Mouse (Mus musculus) erythroblast, embryonic 14.5 days (primary cell): ENCODE results near the gene Banf2. TPM values are rescaled to one million over a fixed set of nuclear protein-coding genes. Genes with fewer than 3 reads are reported as not detected.

Experiments
- H3K27me3 ChIP-seq: 2 replicates; pipeline ENCODE4 v1.6.1; 2012; ENCODE audit warnings: inconsistent platforms; ENCODE audit not compliant: control insufficient read depth
- H3K36me3 ChIP-seq: 2 replicates; pipeline ENCODE4 v1.6.1; 2012; ENCODE audit warnings: mild to moderate bottlenecking, inconsistent platforms; ENCODE audit not compliant: control insufficient read depth
- H3K4me1 ChIP-seq: 2 replicates; pipeline ENCODE4 v1.6.1; 2012; ENCODE audit warnings: inconsistent platforms; ENCODE audit not compliant: control insufficient read depth
- H3K4me3 ChIP-seq: replicated peaks from 2 replicates; pipeline ENCODE3; 2012; ENCODE audit warnings: moderate library complexity, mild to moderate bottlenecking, inconsistent platforms
- H3K9me3 ChIP-seq: 2 replicates; pipeline ENCODE4 v1.6.1; 2012; ENCODE audit warnings: low read length, inconsistent platforms, mixed read lengths; ENCODE audit not compliant: control insufficient read depth
- GATA1 ChIP-seq: IDR thresholded peaks from 2 replicates; pipeline ENCODE4 v1.6.1; 2012; ENCODE audit warnings: low read length, inconsistent platforms, mixed read lengths
- TAL1 ChIP-seq: IDR thresholded peaks from 3 replicates; pipeline ENCODE4 v1.6.1; 2012; ENCODE audit warnings: low read length, inconsistent platforms, mixed read lengths
- polyA plus RNA-seq: library from polyadenylated mRNA; stranded (reverse); fragments of >175 nt; gene quantifications from 2 replicates; pipeline ENCODE4 v1.2.3, GENCODE M21; 2012

Banf2 gene
- not detected in 2 replicates for polyA plus RNA-seq

DNA sequence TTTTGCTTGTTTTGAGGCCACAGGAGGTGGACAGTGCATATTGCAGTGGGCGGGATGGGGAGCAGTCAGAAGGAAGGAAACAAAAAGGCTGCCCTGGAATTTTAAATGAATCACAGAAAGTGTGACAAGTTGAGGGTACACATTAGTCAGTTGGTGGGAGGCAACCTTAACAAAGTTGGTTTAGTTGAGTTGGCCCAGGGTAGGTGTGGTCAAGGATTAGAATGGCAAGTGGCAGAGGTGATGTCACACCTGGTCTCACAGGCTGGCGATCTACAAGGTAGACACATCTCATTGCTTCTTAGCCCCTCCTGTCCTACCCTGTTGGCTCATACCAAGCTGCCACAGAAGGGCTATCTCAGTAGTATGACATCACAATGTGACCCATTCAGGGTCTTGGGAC is at the start of gene Banf2:
TSS of gene Banf2 (plus strand) at position 396 of the 400 bp plus-strand sequence.
- Histone ChIP-seq H3K36me3 (no peaks in the 10 kb centered on the region), H3K9me3 (no peaks in the 10 kb centered on the region), H3K27me3 (no peaks in the 10 kb centered on the region), H3K4me3 (no peak within 1 kb of the TSS), H3K4me1 (no peaks in the 10 kb centered on the region)
- TF ChIP-seq TAL1 = no peak
- TF ChIP-seq GATA1 = no peak

DNA sequence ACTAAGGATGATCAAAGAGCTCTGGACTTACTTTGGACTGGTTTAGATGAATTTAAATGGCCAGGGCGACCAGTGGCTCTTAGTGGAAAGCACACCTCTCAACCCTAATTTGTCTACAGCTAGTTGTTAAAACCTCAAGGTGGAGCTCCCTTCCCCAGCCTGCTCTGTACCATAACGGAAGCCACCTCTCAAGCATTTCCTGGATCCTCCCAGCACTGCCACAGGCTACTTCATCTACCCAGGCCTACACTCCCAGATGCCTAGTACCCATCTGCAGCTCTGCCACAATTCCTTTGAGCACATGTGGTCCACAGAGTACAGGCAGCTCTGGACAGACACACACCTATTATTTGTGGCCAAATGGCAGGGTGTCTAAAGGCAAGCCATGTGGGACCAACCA is 49.4 kb upstream of the Banf2 start:
- no peak for TF ChIP-seq GATA1
- TF ChIP-seq TAL1 = no peak
- H3K4me3 ChIP-seq = no peak overlapping the region
- H3K36me3 ChIP-seq = peaks cover 55% of the 10 kb centered on the region
- H3K9me3 ChIP-seq = no peaks in the 10 kb centered on the region
- H3K27me3 ChIP-seq = no peaks in the 10 kb centered on the region
- peaks cover 33% of the 10 kb centered on the region for H3K4me1 ChIP-seq

GRCm38 (mm10) chr2:143987485-143987884 is 45.4 kb upstream of the Banf2 start:
- H3K4me1 ChIP-seq = peaks cover 10% of the 10 kb centered on the region
- H3K36me3 ChIP-seq = peaks cover 38% of the 10 kb centered on the region
- no peaks in the 10 kb centered on the region for H3K9me3 ChIP-seq
- no peaks in the 10 kb centered on the region for H3K27me3 ChIP-seq
- no peak overlapping the region for H3K4me3 ChIP-seq
- no peak for TF ChIP-seq TAL1
- TF ChIP-seq GATA1 = no peak

DNA sequence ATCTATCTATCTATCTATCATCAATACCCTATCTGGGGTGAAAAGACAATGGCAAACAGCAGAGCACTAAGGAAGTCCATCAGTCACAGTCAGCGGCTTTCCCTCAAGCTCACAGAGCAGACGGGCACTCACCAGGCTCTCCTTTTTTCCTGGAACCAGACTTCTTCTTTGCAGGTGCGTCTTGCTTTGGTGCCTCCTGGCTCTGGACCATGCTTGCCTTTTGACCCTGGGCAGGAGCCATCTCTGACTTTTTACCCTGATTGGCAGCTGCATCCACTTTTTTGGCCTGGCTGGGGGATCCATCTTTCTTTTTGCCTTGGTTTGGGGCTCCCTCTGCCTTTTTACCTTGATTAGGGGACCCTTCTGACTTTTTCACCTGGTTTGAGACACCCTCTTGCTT is 44.8 kb upstream of the Banf2 start:
- Histone ChIP-seq H3K27me3 (no peaks in the 10 kb centered on the region), H3K9me3 (no peaks in the 10 kb centered on the region), H3K36me3 (peaks cover 34% of the 10 kb centered on the region), H3K4me3 (no peak overlapping the region), H3K4me1 (peaks cover 8% of the 10 kb centered on the region)
- TF ChIP-seq GATA1 (no peak), TAL1 (no peak)

- TF ChIP-seq TAL1 (no peak), GATA1 (no peak)
- Histone ChIP-seq H3K36me3 (peaks cover 9% of the 10 kb centered on the region), H3K4me1 (peaks cover 3% of the 10 kb centered on the region; the same call in 1 of the 2 replicates), H3K4me3 (no peak overlapping the region), H3K27me3 (no peaks in the 10 kb centered on the region), H3K9me3 (no peaks in the 10 kb centered on the region)
These were observed 41.9 kb upstream of the Banf2 start for GRCm38 (mm10) chr2:143990997-143991396.

DNA sequence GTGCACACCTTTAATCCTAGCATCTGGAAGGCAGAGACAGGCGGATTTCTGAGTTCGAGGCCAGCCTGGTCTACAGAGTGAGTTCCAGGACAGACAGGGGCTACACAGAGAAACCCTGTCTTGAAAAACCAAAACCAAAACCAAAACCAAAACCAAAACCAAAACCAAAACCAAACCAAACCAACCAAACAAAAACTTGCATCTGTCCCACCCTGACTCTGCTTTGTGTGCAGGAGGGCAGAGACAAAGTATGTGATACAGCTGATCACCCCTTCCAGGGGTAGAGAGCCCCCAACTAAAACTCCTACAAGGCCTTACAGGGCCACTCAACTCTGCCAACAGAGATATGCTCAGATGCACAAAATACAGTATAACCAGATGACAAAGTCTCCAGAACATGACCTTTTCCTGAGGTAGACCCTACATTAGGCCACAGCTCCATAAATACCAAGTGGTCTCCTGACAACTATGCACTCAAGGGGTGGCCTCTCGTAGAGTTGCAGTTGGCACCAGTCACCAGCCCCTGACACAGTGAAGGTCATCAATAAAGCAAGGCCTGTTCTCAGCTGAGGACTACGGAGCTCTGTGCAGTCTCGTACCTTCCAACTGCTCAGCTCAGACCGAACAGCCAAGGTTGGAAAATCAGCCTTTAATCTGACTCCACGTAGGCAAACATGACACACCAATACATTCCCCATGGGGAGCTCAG is 40.7 kb upstream of the Banf2 start:
- Histone ChIP-seq H3K27me3 (no peaks in the 10 kb centered on the region), H3K36me3 (peaks cover 9% of the 10 kb centered on the region), H3K9me3 (no peaks in the 10 kb centered on the region), H3K4me3 (no peak overlapping the region), H3K4me1 (peaks cover 3% of the 10 kb centered on the region; the same call in 1 of the 2 replicates)
- TF ChIP-seq GATA1 (no peak), TAL1 (no peak)

DNA sequence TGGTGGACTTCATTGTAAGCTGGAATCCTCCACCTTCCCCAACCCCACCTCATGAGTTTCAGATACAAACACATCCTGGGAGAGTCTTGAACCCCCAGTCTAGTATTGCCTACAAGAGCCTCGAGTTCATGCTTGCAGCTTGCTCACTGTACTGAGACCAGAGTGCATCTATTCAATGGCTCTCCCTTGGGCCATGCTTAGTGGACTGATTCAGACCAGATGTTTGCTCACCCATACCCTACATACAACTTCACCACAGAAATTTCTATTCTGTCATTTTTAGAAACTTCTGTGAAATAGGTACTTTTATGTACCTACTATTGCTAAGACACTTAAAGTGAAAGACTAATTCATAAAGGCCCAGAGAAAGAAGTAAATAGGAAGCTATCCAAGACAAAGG is 39.9 kb upstream of the Banf2 start:
- Histone ChIP-seq H3K36me3 (peaks cover 3% of the 10 kb centered on the region; the same call in 1 of the 2 replicates), H3K27me3 (no peaks in the 10 kb centered on the region), H3K9me3 (no peaks in the 10 kb centered on the region), H3K4me1 (peaks cover 6% of the 10 kb centered on the region), H3K4me3 (no peak overlapping the region)
- no peak for TF ChIP-seq GATA1
- no peak for TF ChIP-seq TAL1

DNA sequence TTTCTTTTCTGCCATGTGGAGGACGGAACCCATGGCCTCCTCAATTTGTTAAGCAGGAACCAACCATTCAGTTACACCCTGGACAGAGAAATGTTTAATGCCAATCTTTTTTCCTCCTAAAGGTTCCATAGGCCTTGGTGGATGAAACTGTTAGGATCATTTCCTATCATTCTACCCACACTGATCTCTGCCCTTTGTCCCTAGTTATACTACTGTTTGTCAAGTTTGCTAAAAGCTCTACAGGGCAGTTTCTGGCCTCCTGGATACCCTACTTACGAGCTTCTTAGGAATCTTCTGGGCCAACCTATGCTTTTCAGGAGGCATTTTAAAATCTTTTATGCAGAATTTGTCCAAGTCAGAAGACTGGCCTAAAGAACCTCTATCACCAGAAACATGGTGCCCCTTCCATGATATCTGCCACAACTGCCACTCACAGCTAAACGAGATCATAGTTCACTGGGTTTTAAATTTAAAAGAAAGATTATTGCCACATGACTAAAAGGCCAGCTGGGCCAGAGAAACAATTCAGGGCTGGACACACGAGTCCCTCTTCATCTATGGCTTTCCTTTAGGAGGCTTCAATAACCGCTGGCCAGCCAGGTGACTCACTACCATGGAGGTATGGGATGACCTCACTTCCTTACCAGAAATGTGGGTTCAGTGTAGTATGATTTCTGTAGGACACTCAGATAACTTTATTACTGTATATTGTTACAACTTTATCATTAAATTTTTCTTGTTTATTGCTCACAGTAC is 30.5 kb upstream of the Banf2 start:
- H3K4me1 ChIP-seq = peaks cover 13% of the 10 kb centered on the region

DNA sequence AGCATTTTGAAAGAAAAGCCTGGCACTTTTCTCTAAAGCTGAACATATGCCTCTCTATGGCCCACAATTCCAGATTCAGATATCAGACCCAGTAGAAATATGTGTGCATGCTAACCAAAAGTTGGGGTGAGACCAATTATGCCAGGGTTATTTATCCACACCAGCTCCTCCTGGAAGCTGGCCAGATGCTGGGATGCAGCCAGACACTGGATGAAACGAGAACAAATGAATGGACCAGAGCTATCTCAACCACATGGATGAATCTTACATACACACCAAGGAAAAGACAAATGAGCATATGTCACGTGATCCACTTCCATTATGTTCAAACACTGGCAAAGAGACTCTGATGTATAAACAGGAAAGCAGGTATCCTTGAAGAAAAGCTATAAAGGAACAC is 29.3 kb upstream of the Banf2 start:
- no peak for TF ChIP-seq GATA1
- TF ChIP-seq TAL1 = no peak
- H3K27me3 ChIP-seq = no peaks in the 10 kb centered on the region
- no peak overlapping the region for H3K4me3 ChIP-seq
- H3K36me3 ChIP-seq = peaks cover 7% of the 10 kb centered on the region
- H3K9me3 ChIP-seq = no peaks in the 10 kb centered on the region
- peaks cover 12% of the 10 kb centered on the region for H3K4me1 ChIP-seq

More for the DNA sequence above, 30.5 kb upstream of the Banf2 start:
- H3K36me3 ChIP-seq = peaks cover 7% of the 10 kb centered on the region
- no peak overlapping the region for H3K4me3 ChIP-seq
- H3K27me3 ChIP-seq = no peaks in the 10 kb centered on the region
- H3K9me3 ChIP-seq = no peaks in the 10 kb centered on the region
- TF ChIP-seq GATA1 (no peak), TAL1 (no peak)
